Mouse (Mus musculus): ENCODE data around the gene 9630041A04Rik. TPM values are rescaled to one million over a fixed set of nuclear protein-coding genes. Genes with fewer than 3 reads are reported as not detected.

9630041A04Rik gene
- total and polyA plus RNA-seq, 3 experiments, result not detected

DNA sequence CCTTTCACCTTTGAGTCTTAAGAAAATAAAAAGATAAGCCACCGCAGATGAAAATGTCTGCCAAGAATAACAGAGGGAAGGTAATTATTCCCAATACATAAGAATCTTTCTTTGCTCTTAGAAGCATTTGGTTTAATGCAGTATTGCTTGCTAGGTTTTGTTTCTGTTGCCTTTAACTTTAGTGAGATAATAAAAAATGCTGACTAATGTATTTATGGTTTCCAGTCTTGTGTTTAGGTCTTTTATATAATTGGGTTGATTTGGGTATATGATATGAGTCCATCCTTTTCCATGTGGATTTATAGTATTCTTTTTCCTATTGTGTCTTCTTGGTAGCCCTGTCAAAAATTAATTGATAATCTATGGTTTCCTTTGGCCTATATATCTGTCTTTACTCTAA is 36.2 kb downstream of the 9630041A04Rik start:
- H3K27me3 ChIP-seq (replicated peaks), result no peaks in the 10 kb centered on the region
- H3K4me2 ChIP-seq (ENCODE audit: insufficient read depth, low read depth, poor library complexity, severe bottlenecking), result no peak overlapping the region
- no peaks in the 10 kb centered on the region for H3K36me3 ChIP-seq (replicated peaks in 1 of 2; ENCODE audit: control insufficient read depth in 1 of 2, insufficient read depth in 1 of 2, low read length in 1 of 2)
- no peaks in the 10 kb centered on the region for H3K79me2 ChIP-seq (replicated peaks; ENCODE audit: control insufficient read depth, extremely low read depth, insufficient read depth, poor library complexity, severe bottlenecking)
- H3K9ac ChIP-seq (ENCODE audit: insufficient read depth, low read depth), result no peak overlapping the region
- H3K27ac ChIP-seq (ENCODE audit: insufficient read depth, low read depth), result no peak overlapping the region
- DNase-seq (ENCODE audit: extremely low read depth), result no peak
- no peaks in the 10 kb centered on the region for H3K4me1 ChIP-seq (ENCODE audit: control insufficient read depth in 1 of 2, insufficient read depth in 2 of 2)
- dilution Hi-C loops (cut with MboI; ENCODE audit: extremely low pct_ligation_motif_present, extremely low pct_unique_long_range_greater_than_20kb, low sequenced_read_pairs), result no loop called here
- TF ChIP-seq MXI1 (IDR thresholded peaks at IDR 0.05; ENCODE audit: low read depth, low read length), result no peak
- peak; percentile 72 for TF ChIP-seq MAFK (IDR thresholded peaks at IDR 0.05; ENCODE audit: insufficient replicate concordance, low read length)
- in situ Hi-C loops (cut with MboI; ENCODE audit: low pct_ligation_motif_present, low pct_unique_long_range_greater_than_20kb, low sequenced_read_pairs), result no loop called here
- no peak overlapping the region for H3K4me3 ChIP-seq (replicated peaks in 1 of 3; ENCODE audit: low read depth in 2 of 3, low read length in 2 of 3, poor library complexity in 1 of 3)
- H3K9me3 ChIP-seq (replicated peaks; ENCODE audit: low read length), result peaks cover 31% of the 10 kb centered on the region

- dilution Hi-C loops (cut with MboI; ENCODE audit: extremely low pct_ligation_motif_present, extremely low pct_unique_long_range_greater_than_20kb, low sequenced_read_pairs) (no loop called here), in situ Hi-C loops (cut with MboI; ENCODE audit: low pct_ligation_motif_present, low pct_unique_long_range_greater_than_20kb, low sequenced_read_pairs) (no loop called here)
- H3K4me3 ChIP-seq (replicated peaks in 1 of 3; ENCODE audit: low read depth in 2 of 3, low read length in 2 of 3, poor library complexity in 1 of 3), result no peak overlapping the region
- H3K9ac ChIP-seq (ENCODE audit: insufficient read depth, low read depth), result no peak overlapping the region
- TF ChIP-seq TCF12 (IDR thresholded peaks at IDR 0.05; ENCODE audit: low read depth, low read length) (no peak), POLR2AphosphoS2 (IDR thresholded peaks at IDR 0.05; ENCODE audit: low read depth, low read length) (no peak), MEF2A (IDR thresholded peaks at IDR 0.05; ENCODE audit: borderline replicate concordance, low read depth, low read length) (no peak), IRF4 (IDR thresholded peaks at IDR 0.05; ENCODE audit: low read depth, low read length) (no peak), GABPA (IDR thresholded peaks at IDR 0.05; ENCODE audit: insufficient replicate concordance, low read depth, low read length) (no peak), EP300 (IDR thresholded peaks at IDR 0.05; ENCODE audit: low read length) (no peak), MYC (IDR thresholded peaks at IDR 0.05; ENCODE audit: low read depth, low read length) (no peak), JUND (conservative IDR thresholded peaks at IDR 0.05; ENCODE audit: low read depth, low read length) (no peak), POLR2A (IDR thresholded peaks at IDR 0.05; ENCODE audit: low read depth, low read length) (no peak), TBP (conservative IDR thresholded peaks at IDR 0.05; ENCODE audit: low read depth, low read length) (no peak), MAX (IDR thresholded peaks at IDR 0.05; ENCODE audit: low read length) (no peak), CHD1 (IDR thresholded peaks at IDR 0.05; ENCODE audit: low read depth, low read length) (no peak)
- H3K9me3 ChIP-seq (replicated peaks; ENCODE audit: low read length), result peaks cover 48% of the 10 kb centered on the region
- no peaks in the 10 kb centered on the region for H3K79me2 ChIP-seq (replicated peaks; ENCODE audit: control insufficient read depth, extremely low read depth, insufficient read depth, poor library complexity, severe bottlenecking)
- no peak for DNase-seq (ENCODE audit: extremely low read depth)
- H3K36me3 ChIP-seq (replicated peaks in 1 of 2; ENCODE audit: control insufficient read depth in 1 of 2, insufficient read depth in 1 of 2, low read length in 1 of 2), result no peaks in the 10 kb centered on the region
- H3K27me3 ChIP-seq (replicated peaks), result no peaks in the 10 kb centered on the region
- no peak overlapping the region for H3K4me2 ChIP-seq (ENCODE audit: insufficient read depth, low read depth, poor library complexity, severe bottlenecking)
- no peaks in the 10 kb centered on the region for H3K4me1 ChIP-seq (ENCODE audit: control insufficient read depth in 1 of 2, insufficient read depth in 2 of 2)
- no peak overlapping the region for H3K27ac ChIP-seq (ENCODE audit: insufficient read depth, low read depth)
Observed at GRCm38 (mm10) chr9:101903406-101903805, 41.8 kb downstream of the 9630041A04Rik start.

- Histone ChIP-seq H3K79me2 (replicated peaks; ENCODE audit: control insufficient read depth, extremely low read depth, insufficient read depth, poor library complexity, severe bottlenecking) (no peaks in the 10 kb centered on the region), H3K27me3 (replicated peaks) (no peaks in the 10 kb centered on the region), H3K4me1 (ENCODE audit: control insufficient read depth in 1 of 2, insufficient read depth in 2 of 2) (no peaks in the 10 kb centered on the region), H3K36me3 (replicated peaks in 1 of 2; ENCODE audit: control insufficient read depth in 1 of 2, insufficient read depth in 1 of 2, low read length in 1 of 2) (no peaks in the 10 kb centered on the region), H3K9ac (ENCODE audit: insufficient read depth, low read depth) (no peak overlapping the region), H3K27ac (ENCODE audit: insufficient read depth, low read depth) (no peak overlapping the region), H3K4me2 (ENCODE audit: insufficient read depth, low read depth, poor library complexity, severe bottlenecking) (no peak overlapping the region), H3K4me3 (replicated peaks in 1 of 3; ENCODE audit: low read depth in 2 of 3, low read length in 2 of 3, poor library complexity in 1 of 3) (no peak overlapping the region), H3K9me3 (replicated peaks; ENCODE audit: low read length) (peaks cover 61% of the 10 kb centered on the region)
- in situ Hi-C loops (cut with MboI; ENCODE audit: low pct_ligation_motif_present, low pct_unique_long_range_greater_than_20kb, low sequenced_read_pairs), result no loop called here
- dilution Hi-C loops (cut with MboI; ENCODE audit: extremely low pct_ligation_motif_present, extremely low pct_unique_long_range_greater_than_20kb, low sequenced_read_pairs), result no loop called here
- DNase-seq (ENCODE audit: extremely low read depth), result no peak
- TF ChIP-seq TCF12 (IDR thresholded peaks at IDR 0.05; ENCODE audit: low read depth, low read length), result no peak
- TF ChIP-seq CHD1 (IDR thresholded peaks at IDR 0.05; ENCODE audit: low read depth, low read length), result no peak
- TF ChIP-seq SMC3 (IDR thresholded peaks at IDR 0.05; ENCODE audit: low read depth, low read length), result no peak
- TF ChIP-seq SIN3A (IDR thresholded peaks at IDR 0.05; ENCODE audit: low read length), result no peak
- no peak for TF ChIP-seq MAX (IDR thresholded peaks at IDR 0.05; ENCODE audit: low read length)
- no peak for TF ChIP-seq POLR2A (IDR thresholded peaks at IDR 0.05; ENCODE audit: low read depth, low read length)
- no peak for TF ChIP-seq POLR2AphosphoS2 (IDR thresholded peaks at IDR 0.05; ENCODE audit: low read depth, low read length)
- TF ChIP-seq ZNF384 (IDR thresholded peaks at IDR 0.05; ENCODE audit: low read depth, low read length), result no peak
- TF ChIP-seq ETS1 (conservative IDR thresholded peaks at IDR 0.05; ENCODE audit: low read depth, low read length), result no peak
- no peak for TF ChIP-seq RCOR1 (conservative IDR thresholded peaks at IDR 0.05; ENCODE audit: low read depth, low read length)
- no peak for TF ChIP-seq GABPA (IDR thresholded peaks at IDR 0.05; ENCODE audit: insufficient replicate concordance, low read depth, low read length)
- no peak for TF ChIP-seq UBTF (IDR thresholded peaks at IDR 0.05; ENCODE audit: low read depth, low read length)
- TF ChIP-seq IRF4 (IDR thresholded peaks at IDR 0.05; ENCODE audit: low read depth, low read length), result no peak
- TF ChIP-seq PAX5 (IDR thresholded peaks at IDR 0.05; ENCODE audit: low read length), result no peak
- TF ChIP-seq USF2 (conservative IDR thresholded peaks at IDR 0.05; ENCODE audit: low read depth, low read length), result no peak
- no peak for TF ChIP-seq CTCF (conservative IDR thresholded peaks at IDR 0.05 in 1 of 2, IDR thresholded peaks at IDR 0.05 in 1 of 2; ENCODE audit: low read depth in 2 of 2, low read length in 2 of 2)
- no peak for TF ChIP-seq E2F4 (IDR thresholded peaks at IDR 0.05; ENCODE audit: insufficient replicate concordance, low read depth, low read length)
Observed at GRCm38 (mm10) chr9:101907747-101908255, 46.2 kb downstream of the 9630041A04Rik start.
